Mouse (Mus musculus) forelimb bud, embryonic 11.5 days (tissue): ENCODE data around the gene 9130019O22Rik.
A peak's percentile ranks its signal among the peaks of the same experiment; 100 is the strongest.
"Not testable (repeated sequence)": the region's sequence is repeated elsewhere in the genome, so short reads cannot be mapped to it uniquely, and the experiment has no call there.

ENCODE experiments used
- DNase-seq: peaks from one replicate; pipeline ENCODE4 v3.0.0-alpha.2; 2012; ENCODE audit warnings: low read depth, low spot score

The 9130019O22Rik gene

DNA sequence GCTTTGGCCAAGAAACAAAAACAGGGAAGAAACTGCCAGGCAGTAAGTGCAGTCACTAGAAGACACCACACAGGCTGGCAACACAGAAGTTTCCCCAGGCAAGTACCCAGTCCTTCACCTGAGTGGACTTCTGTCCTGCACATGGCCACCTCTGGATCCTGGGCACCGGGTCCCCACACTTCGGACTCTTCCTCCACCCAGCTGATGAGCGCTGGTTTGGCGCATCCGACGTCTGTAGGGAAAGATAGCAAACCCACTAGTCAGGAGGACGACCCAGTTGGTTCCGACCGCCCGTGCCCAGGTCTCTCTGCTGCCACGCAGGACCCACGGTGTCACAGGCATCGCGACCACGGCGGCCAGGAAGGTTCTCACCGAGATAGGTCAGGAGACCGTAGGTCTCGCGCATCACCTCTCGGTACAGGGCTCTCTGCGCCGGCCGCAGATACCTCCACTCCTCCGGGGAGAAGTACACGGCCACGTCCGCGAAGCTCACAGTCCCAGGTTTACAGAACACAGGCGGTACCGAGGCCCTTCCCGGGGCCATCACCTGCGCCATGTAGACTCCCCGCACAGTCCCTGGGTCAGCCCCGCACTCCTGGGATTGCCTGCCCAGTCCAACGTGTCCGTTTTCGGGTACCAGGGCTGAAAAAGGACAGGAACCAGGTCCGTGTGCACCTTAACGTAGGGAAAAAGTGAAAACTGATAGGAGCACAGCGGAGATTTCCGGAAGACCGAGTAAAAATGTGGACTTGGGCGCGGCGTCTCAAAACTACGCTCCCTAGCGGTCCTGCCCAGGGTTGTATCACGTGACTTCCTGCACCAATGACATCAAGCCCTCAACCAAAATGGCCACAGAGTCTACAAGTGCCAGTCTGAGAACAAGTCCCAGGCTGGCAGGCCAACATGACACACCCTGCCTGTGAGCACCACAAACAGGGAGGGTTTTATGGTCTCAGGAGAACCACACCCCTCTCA is 11.4 kb downstream of the 9130019O22Rik start, which contains the start of gene Zfp747:
Gene Zfp747 (minus strand): TSS at position 780 of the 975 bp plus-strand sequence.
- DNase-seq = peak; percentile 90

DNA sequence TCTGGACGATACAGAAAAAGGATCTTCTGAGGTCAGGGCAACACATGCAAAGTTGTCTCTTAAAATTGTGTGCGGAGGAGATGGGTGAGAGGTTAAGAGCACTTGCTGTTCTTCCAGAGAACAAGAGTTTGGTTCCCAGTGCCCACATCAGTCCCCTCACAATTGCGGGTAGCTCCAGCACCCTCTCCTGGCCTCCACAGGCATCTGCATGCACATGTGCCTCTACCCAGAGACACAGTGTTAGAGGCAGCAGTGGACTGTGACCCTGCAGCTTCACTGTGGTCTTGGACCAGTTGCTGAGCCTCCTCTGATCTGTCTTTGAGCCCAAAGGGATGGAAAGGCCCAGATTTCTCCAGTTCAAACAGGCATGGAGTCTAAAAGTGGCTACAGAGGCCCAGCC is 15.1 kb downstream of the 9130019O22Rik start:
- not testable (repeated sequence) for DNase-seq

DNA sequence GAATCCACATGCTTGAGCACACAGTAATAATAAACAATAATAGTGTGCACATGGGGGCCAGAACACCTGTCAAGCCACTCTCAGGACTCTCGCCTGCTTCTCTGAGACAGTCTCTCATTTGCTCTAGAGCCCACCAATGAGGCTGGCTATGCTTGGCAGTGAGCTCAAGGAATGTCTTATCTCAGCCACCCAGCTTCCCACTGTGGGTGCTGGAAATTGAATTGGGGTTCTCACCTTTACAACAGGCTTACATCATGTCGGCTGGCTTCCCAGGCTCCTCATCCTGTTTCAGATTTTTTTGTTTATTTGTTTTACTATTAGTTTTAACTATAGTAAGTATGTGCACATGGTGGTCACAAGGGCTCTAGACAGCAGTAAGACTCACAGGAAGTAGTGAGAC is 15.8 kb downstream of the 9130019O22Rik start:
- DNase-seq = no peak

DNA sequence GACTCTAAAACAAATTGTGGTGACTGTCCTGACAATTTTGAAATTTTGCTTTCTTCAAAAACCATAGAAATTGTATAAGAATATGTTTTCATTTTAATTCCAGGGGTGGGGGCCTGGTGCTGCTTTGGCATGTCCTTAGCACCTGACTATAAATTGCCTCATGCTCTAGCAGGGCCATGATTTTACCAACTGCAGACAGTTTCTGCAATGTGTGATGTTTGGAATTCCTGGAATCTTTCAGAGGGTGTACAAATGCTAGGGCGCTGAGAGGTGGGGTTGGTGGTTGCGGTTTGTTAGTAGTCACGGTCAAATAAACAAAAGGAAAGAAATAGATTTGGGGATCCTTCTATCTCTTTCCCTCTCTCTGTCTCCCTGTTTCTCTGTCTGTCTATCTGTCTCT is 20.7 kb downstream of the 9130019O22Rik start:
- no peak for DNase-seq

DNA sequence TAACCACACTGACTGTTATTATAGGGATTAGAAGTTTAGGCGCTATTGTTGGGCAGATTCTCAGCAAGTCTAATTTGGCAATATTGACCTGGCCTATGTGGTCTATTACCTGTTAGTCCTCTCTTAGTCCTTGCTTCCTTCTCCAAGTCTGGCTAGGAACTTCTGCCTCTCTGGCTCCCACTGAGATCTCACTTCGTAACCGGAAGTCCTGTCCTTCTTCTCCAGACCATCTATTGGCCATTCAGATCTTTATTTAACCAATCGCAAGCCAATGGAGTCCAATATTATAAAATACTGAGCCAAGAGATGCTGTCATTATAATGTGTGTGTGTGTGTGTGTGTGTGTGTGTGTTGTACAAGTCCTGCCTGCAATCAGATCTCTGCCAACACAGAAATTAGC is 22.8 kb downstream of the 9130019O22Rik start:
- no peak for DNase-seq

DNA sequence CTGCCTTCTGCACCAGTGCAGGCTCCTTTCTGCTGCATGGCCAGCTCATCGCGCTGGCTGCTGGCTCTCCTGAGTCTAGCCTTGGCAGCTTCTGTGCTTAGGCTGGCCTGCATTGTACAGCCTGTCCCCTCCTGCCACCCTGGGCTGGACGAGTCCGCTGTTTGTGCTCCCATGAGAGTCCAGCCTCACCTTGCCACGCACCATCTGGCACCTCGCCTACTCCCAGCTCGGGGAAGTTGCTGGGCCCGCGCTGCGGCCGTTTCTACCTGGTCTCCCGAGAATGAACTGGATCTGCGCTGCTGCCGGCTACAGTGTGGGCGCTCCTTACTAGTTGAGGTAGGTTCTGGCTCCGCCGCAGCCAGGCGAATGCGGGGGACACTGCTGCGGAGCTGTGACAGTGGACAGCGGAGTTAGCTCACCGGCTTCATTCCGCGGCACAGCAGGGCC is 23.5 kb downstream of the 9130019O22Rik start:
- DNase-seq = peak; percentile 13

DNA sequence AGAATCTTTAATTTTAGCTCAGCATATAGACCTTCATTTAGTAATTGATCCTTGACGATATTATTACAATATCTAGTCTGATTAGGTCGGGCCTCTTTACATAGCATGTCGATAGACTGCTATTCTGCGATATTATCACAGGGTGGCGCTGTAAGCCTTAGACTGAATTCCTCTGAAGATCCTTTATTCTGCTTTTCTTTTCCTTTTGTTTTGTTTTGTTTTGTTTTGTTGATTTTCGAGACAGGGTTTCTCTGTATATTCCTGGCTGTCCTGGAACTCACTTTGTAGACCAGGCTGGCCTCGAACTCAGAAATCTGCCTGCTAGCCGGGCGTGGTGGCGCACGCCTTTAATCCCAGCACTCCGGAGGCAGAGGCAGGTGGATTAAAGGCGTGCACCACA is 24.5 kb downstream of the 9130019O22Rik start:
- DNase-seq = peak; percentile 58

DNA sequence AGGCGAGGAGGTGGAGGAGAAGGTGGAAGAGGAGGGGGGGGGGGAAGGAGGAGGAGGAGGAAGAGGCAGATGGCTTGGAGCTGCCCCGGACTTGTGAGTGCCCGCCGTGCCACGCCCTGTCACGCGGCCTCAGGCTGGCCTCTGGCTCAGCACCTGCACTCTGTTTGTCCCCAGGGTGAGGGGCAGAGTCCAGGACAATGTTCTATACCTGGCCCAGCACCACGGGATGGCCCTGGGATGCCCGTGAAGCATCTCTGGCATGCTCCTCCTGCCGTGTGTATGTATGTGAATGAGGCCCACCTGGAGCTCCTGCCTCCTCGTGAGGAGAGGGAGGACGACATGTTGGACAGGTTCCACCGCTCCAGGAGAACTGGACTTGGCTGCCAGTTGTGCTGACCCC is 25.5 kb downstream of the 9130019O22Rik start:
- DNase-seq = no peak

DNA sequence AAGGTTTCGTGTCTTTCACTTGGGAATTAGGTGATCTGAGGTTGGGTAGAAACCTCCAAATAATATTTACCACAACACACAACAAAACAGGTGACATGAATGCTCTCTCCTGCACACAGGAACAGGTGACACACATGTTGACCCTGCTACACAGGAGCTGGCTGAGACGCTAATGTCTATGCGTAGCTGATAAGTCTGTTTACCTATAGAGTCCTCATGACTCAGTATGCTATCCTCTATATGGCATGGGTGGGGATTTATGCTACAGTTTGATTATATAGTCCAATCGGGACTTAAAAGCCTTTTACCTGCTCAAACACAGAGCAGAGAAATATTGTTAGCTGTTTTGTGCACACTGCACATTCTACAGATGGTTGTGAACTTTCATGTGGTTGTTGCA is 26.7 kb downstream of the 9130019O22Rik start:
- DNase-seq = no peak

DNA sequence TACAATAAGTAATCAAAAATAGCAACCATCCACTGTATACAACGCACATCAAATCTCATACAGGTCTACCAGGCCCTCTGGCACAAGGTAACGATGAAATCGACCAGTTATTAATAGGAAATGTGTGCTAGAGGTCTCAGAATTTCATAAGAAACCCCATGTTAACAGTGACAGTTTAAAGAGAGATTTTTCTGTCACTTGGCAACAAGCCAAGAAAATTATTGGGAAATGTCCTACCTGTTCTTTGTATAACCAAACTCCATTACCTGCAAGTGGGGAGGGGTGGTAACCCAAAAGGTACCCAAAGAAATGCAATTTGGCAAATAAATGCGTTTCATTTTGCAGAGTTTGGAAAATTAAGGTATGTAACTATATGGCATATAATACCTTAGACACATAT is 28.5 kb downstream of the 9130019O22Rik start:
- DNase-seq = no peak

DNA sequence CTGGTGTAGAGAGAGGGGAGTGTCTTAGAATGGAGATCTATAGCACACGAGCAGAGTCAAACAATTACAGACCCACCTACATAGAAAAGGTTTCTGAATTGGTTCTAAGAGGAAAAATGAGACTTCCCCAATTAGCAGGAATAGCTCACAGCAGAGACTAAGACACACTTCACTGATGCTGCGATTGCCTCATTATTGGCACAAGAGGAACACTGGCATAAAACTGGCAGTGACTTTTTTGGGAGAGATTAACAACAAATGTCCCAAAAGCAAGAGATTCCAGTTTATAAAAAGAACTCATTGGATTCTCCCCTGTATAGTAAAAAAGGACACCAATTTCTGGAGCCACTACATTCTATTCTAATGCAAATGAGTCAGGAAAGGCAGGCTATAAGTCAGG is 29.1 kb downstream of the 9130019O22Rik start:
- DNase-seq = no peak

DNA sequence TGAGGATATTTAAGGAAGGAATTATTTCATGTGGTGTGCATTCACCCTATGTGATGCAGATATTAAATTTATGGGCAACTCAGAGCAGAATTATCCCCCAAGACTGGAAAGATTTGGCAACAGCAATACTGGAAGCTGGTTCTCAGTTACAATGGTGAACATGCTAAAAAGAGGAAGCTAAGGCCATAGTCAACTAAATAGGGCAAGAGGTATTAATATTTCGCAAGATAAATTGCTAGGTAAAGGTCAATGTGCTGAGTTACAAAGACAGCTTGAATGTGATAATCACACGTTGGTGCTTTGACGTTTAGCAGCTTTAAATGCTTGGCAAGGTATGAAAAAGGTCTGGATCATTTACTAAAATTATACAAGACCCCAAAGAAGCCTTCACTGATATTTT is 31.2 kb downstream of the 9130019O22Rik start:
- DNase-seq = no peak

DNA sequence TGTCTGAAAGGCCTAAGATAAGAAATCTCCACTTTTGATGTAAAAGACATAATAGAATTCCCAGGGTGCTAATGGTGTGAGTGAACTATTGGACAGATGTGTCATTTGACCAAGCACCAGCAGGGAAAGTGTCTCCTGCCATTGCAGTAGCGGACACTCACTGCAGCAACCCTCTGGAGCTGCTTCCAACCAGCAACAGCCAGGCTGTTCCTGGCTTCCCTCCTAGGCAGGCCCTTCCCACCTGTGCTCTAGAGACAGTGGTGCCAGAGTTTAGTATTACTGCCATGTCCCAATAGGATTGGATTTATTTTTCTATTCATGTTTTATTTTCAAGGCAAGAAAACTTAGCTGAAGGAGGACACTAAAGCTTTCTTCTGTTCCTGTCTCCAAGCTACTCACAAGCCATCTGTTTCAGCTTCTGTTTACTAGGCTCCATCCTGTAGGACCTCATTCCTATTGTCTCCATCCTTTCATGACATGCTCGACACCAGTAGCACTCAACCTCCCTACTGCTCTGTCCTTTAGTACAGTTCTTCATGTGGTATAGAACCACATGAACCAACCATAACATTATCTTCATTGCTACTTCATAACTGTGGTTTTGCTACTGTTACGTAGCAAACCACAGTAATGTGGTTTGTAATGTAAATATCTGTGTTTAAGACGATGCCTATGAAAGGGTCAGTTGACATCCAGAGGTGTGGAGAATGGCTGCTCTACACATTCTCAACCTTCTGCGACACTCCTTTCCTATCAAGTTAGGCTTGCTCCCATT is 35.5 kb downstream of the 9130019O22Rik start:
- no peak for DNase-seq

DNA sequence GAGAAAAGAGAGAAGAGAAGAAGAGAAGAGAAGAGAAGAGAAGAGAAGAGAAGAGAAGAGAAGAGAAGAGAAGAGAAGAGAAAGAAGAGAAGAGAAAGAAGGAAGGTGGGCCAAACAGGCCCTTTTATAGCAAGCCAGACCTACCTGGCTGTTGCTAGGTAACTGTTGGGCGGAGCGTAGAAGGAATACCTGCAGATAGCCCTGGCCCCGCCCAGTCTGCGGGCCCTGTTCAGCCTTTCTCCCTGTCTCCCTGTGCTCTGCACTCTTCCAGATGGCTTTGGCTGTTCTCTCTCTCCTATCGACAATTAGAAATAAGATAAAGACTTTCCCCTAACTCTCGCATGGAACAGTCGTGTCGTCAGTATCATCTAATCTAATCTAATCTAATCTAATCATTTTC is 40.3 kb downstream of the 9130019O22Rik start:
- no peak for DNase-seq

DNA sequence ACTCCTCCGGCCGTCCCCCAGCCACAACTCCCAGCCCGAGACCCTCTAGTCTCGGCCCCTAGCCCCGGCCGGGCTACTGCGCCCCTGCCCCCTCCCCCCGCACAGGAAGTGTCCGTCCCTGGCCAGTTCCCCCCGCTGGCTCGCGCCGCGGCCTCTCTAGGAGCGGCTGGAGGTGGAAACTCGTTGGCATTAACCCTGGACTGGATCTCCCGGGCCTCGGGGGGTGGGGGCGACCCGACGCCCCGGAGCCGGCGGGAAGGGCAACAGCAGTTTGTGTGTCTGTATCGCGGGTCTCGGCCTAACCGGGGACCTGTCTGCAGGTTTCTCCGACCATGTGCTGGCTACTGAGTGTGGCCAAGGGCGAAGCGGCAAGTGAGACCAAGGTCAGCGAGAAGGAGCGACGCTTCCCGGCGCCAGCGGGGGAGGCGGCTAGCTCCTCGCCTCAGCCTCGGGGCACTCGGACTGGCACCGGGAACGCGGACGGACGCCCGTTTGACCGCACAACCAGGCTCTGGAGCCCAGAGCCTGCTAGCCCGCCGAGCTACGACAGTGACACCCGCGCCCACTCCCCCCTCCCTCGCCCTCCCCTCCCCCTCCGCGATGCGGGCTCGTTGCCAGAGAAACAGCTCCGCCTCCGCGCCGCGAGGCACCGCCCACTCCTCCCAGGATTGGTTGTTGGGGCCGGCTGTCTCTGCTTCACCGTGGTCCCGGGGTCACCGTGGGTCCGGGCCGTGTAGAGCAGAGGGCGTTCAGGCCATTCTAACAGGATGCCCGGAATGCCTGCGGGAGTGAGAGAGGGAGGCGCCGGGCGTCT is 41.2 kb downstream of the 9130019O22Rik start, which contains the start of gene Zfp768:
Gene Zfp768 (minus strand): TSS at position 78 of the 814 bp plus-strand sequence.
- DNase-seq = peak; percentile 92

DNA sequence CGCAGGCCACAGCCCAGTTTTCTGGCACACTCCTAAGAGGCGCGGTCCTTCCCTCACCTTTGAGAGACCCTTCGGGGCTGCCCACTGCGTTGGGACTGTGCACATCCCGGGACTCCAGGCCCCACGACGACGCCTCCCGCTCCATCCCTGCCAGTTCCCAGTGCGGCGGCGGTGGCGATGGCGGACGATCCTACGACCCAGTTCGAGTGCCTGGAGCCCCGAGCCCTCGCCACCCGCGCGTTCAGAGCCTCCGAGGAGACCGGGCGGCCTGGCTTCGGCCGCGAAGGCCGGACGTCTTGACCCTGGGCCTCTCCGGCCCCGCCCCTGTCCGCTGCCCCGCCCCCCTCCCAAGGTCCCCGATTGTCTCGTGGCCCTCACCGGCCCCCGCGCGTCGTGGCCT is 41.9 kb downstream of the 9130019O22Rik start:
- no peak for DNase-seq

DNA sequence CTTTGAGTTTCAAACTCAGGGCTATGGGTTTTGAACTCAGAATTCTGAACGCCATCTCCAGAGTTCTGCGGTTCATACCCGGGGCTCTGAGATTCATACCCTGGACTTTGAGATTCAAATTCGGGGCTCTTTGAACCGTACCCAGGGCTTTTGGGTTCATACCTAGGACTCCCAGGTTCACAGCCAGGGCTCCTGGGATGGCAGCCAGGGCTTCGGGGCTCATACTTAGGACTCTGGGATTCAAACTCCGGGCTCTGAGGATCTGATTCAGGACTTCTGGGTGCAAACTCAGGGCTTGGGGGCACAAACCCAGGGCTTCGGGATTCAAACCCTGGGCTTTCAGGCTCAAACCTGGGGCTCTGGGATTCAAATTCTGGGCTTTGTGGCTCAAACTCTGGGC is 42.6 kb downstream of the 9130019O22Rik start:
- no peak for DNase-seq

DNA sequence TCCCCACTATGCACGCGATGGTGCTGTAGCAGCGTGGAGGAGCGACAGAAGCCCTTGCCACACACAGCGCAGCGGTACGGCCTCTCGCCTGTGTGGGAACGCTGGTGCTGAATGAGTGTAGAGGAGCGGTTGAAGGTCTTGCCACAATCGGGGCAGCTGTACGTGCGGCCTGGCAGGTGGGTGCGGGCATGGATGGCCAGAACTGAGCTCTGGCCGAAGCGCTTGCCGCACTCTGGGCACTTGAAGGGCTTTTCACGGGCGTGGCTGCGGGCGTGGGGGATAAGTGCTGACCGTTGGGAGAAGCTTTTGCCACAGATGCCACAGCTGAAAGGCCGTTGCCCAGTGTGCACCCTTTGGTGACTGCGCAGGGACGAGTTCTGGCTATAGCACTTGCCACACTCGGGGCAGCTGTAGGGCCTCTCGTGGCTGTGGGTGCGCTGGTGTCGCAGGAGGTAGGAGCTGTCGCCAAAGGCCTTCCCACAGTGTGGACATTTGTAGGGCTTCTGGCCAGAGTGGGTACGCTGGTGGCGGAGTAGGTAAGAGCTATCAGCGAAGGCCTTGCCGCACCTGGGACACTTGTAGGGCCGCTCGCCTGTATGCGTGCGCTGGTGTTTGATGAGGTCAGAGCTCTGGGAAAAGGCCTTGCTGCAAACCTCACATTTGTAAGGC is 43.5 kb downstream of the 9130019O22Rik start:
- DNase-seq = no peak

DNA sequence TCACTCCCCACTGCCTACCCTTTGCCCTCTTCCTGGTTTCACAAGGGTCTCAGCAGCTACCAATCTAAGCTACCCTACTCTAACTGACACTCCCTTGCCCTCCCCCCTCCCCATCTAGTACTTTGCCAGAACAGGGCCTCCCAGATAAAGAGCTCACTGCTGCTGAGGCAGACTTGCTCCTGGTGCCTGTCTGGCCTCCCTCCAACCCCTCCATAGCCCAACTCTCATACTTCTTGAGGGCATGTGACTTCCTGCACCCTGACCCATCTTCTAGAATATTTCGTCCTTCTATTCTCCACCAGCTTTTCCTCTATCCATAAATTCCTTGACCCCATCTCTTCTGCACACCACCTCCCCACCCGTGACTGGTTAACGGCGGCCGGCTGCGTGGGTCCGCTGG is 44.1 kb downstream of the 9130019O22Rik start:
- no peak for DNase-seq

DNA sequence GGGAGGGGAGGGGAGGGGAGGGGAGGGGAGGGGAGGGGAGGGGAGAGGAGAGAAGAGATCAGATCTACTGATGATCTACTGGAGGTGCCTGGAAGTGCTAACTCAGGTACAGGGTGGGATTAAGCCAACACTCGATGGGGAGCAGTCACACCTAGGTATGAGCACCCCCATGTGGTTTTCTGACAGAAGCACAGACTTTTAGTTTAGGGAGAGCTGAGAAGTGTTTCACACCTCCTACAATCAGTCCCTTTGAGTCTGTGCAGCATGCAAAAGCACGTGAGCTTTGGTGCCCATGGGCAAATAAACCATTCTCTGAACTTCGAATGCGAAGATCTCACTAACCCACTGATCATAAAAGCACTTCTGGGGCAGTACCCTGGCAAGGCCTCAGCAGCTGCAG is 44.6 kb downstream of the 9130019O22Rik start:
- no peak for DNase-seq

DNA sequence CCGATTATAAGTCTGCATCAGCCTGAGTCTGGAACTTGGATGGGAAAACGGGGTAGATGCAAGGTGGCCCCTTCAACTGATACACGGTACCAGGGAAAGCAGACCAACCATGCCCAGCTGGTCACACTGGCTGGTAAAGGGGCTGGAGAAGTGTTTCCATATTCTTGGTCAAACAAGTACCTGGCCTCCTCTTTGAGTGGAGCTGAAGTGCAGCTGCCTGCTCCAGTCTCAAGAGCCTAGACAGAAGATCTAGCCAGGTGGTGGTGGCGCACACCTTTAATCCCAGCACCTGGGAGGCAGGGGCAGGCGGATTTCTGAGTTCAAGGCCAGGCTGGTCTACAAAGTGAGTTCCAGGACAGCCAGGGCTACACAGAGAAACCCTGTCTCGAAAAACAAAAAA is 45.1 kb downstream of the 9130019O22Rik start:
- DNase-seq = not testable (repeated sequence)
